Mouse (Mus musculus): ENCODE data around the gene Sumo1. TPM values are rescaled to one million over a fixed set of nuclear protein-coding genes. Genes with fewer than 3 reads are reported as not detected.

Sumo1 gene
- polyA plus RNA-seq, 1 experiment from 2014 or later: 717 TPM

DNA sequence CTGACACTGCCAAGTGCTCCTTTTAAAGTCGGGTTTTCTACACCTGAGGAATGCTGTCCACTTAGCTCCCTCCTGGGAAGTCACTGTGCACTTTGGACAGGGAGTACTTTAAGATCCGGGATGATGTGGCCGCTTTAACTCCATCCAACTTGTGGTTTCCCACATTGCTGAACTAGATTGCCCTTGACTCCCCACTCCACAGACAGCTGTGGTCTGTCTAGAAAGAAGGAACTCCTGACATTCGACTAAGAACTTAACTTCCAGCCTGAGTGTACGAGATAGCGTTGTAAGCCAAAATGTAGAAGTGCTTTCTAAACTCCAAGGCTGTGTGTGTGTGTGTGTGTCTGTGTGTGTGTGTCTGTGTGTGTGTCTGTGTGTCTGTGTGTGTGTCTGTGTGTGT, 120.4 kb downstream of the Sumo1 start:
- 78% methylated on average over 6 of the region's 6 CpGs for WGBS
- Histone ChIP-seq H3K4me3 (ENCODE audit: low read depth, low read length) (no peak overlapping the region), H3K9ac (replicated peaks; ENCODE audit: low read length) (no peak overlapping the region), H3K4me2 (ENCODE audit: low read depth, low read length) (no peak overlapping the region), H3K9me3 (replicated peaks; ENCODE audit: control insufficient read depth, low read length) (no peaks in the 10 kb centered on the region), H3K4me1 (ENCODE audit: control insufficient read depth, insufficient read depth, low read length) (no peaks in the 10 kb centered on the region), H3K36me3 (replicated peaks; ENCODE audit: control insufficient read depth, insufficient read depth, low read depth, low read length) (no peaks in the 10 kb centered on the region), H3K27ac (replicated peaks; ENCODE audit: low read depth, low read length) (no peak overlapping the region), H3K27me3 (ENCODE audit: control insufficient read depth, insufficient read depth, low read length) (no peaks in the 10 kb centered on the region)
- DNase-seq (ENCODE audit: low spot score) (no peak), ATAC-seq (replicated peaks; ENCODE audit: insufficient number of reproducible peaks, low FRiP score, low TSS enrichment, low read depth) (no peak)

DNA sequence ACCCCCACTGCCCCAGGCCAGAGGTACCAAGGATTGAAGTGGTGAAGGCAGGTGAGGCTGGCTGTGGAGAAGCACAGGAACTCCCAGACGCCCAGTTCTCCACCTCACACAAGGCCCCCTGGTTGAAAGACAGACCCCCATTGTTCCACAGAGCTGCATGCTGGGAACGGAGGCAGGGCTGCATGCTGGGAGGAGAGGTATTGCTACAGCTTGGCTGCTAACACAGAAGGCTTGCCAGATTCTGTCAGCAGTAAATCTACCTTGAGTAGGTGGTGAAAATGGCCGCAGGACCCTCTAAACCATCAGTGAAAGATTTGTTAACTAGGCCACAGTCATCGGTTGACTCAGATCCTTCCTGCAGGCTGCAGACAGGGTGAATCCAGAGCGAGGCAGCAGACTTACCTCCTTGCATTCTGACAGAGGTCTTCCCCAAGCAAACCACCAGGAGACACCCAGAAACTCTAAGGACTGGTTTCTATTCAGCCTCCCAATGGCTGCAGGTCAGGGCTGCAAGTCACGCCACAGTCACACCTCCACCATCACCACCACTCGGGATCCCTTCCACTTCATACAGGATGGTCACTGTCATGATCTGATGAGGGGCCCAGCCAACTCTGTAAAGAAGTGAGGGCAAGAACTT, 121.5 kb downstream of the Sumo1 start:
- 60% methylated on average over 7 of the region's 7 CpGs for WGBS
- H3K9me3 ChIP-seq (replicated peaks; ENCODE audit: control insufficient read depth, low read length): no peaks in the 10 kb centered on the region
- ATAC-seq (replicated peaks; ENCODE audit: insufficient number of reproducible peaks, low FRiP score, low TSS enrichment, low read depth) (no peak), DNase-seq (ENCODE audit: low spot score) (no peak)
- H3K4me2 ChIP-seq (ENCODE audit: low read depth, low read length): no peak overlapping the region
- H3K4me1 ChIP-seq (ENCODE audit: control insufficient read depth, insufficient read depth, low read length): no peaks in the 10 kb centered on the region
- no peak overlapping the region for H3K27ac ChIP-seq (replicated peaks; ENCODE audit: low read depth, low read length)
- no peaks in the 10 kb centered on the region for H3K27me3 ChIP-seq (ENCODE audit: control insufficient read depth, insufficient read depth, low read length)
- H3K4me3 ChIP-seq (ENCODE audit: low read depth, low read length): no peak overlapping the region
- H3K9ac ChIP-seq (replicated peaks; ENCODE audit: low read length): no peak overlapping the region
- no peaks in the 10 kb centered on the region for H3K36me3 ChIP-seq (replicated peaks; ENCODE audit: control insufficient read depth, insufficient read depth, low read depth, low read length)

DNA sequence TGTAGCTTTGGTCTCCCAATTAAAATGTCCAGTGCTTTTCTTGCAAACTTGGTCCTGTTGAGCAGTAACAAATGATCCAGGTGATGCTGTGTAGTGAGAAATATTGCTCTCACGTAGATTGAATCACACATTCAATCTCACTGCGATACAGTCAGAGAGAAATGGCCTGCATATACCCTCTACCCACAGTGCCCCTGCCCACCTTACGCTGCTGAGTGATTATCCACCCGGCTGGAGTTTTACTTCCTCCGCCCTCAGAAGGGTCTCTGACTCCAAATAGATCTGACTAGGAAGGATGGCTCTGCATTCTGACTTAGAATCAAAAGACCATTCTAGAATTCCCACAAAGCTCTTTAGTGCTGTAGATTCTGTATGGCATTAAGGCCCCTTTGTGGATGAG, 122.1 kb downstream of the Sumo1 start:
- ATAC-seq (replicated peaks; ENCODE audit: insufficient number of reproducible peaks, low FRiP score, low TSS enrichment, low read depth): no peak
- Histone ChIP-seq H3K4me3 (ENCODE audit: low read depth, low read length) (no peak overlapping the region), H3K9ac (replicated peaks; ENCODE audit: low read length) (no peak overlapping the region), H3K36me3 (replicated peaks; ENCODE audit: control insufficient read depth, insufficient read depth, low read depth, low read length) (no peaks in the 10 kb centered on the region), H3K4me1 (ENCODE audit: control insufficient read depth, insufficient read depth, low read length) (no peaks in the 10 kb centered on the region), H3K27ac (replicated peaks; ENCODE audit: low read depth, low read length) (no peak overlapping the region), H3K27me3 (ENCODE audit: control insufficient read depth, insufficient read depth, low read length) (no peaks in the 10 kb centered on the region), H3K4me2 (ENCODE audit: low read depth, low read length) (no peak overlapping the region), H3K9me3 (replicated peaks; ENCODE audit: control insufficient read depth, low read length) (no peaks in the 10 kb centered on the region)
- WGBS: 83% methylated on average over 5 of the region's 5 CpGs
- no peak for DNase-seq (ENCODE audit: low spot score)

DNA sequence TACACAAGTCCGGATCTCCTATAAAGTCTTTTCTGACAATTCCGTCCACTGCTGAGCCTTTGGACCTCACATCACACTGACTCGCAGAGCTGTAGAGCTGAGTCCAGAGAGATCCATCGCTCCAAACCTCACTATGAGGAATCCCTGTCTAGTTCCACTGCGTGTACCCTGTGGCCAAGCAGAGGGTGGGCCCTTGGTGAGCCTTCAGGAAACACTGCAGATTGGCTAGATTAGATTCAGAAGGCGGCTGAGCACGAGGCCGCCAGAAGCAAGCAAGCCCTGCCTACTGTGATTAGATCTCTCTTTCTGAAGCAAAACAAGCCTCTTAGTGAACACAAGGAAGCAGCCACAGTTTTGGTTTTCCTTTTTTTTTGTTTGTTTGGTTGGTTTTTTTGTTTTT, 126.7 kb downstream of the Sumo1 start:
- Histone ChIP-seq H3K4me1 (ENCODE audit: control insufficient read depth, insufficient read depth, low read length) (no peaks in the 10 kb centered on the region), H3K4me3 (ENCODE audit: low read depth, low read length) (no peak overlapping the region), H3K9me3 (replicated peaks; ENCODE audit: control insufficient read depth, low read length) (no peaks in the 10 kb centered on the region), H3K9ac (replicated peaks; ENCODE audit: low read length) (no peak overlapping the region), H3K27me3 (ENCODE audit: control insufficient read depth, insufficient read depth, low read length) (no peaks in the 10 kb centered on the region), H3K27ac (replicated peaks; ENCODE audit: low read depth, low read length) (no peak overlapping the region), H3K4me2 (ENCODE audit: low read depth, low read length) (no peak overlapping the region), H3K36me3 (replicated peaks; ENCODE audit: control insufficient read depth, insufficient read depth, low read depth, low read length) (no peaks in the 10 kb centered on the region)
- 70% methylated on average over 8 of the region's 8 CpGs for WGBS
- DNase-seq (ENCODE audit: low spot score) (no peak), ATAC-seq (replicated peaks; ENCODE audit: insufficient number of reproducible peaks, low FRiP score, low TSS enrichment, low read depth) (no peak)

DNA sequence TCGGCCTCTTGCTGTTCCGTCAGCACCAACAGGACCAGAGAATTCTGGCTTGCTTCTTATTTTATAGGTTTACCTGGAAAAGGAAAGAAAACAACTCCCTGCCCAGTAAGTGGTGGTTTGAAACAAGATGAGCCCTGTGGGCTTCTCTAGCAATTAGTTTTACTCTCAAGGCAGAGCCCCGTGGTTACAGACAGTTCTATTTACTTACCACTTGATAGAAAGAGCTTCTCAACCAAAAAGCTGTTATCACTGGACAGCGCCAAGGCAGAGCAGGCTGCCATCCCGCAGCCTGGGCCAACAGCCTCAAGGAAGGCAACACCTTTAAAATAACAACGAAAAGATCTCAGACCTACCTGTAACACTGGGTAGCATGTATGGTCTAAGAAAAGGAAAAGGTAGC, 128.4 kb downstream of the Sumo1 start:
- no peak overlapping the region for H3K4me2 ChIP-seq (ENCODE audit: low read depth, low read length)
- no peak overlapping the region for H3K4me3 ChIP-seq (ENCODE audit: low read depth, low read length)
- DNase-seq (ENCODE audit: low spot score) (no peak), ATAC-seq (replicated peaks; ENCODE audit: insufficient number of reproducible peaks, low FRiP score, low TSS enrichment, low read depth) (no peak)
- H3K9ac ChIP-seq (replicated peaks; ENCODE audit: low read length): no peak overlapping the region
- 65% methylated on average over 6 of the region's 6 CpGs for WGBS
- no peaks in the 10 kb centered on the region for H3K36me3 ChIP-seq (replicated peaks; ENCODE audit: control insufficient read depth, insufficient read depth, low read depth, low read length)
- H3K27me3 ChIP-seq (ENCODE audit: control insufficient read depth, insufficient read depth, low read length): no peaks in the 10 kb centered on the region
- no peak overlapping the region for H3K27ac ChIP-seq (replicated peaks; ENCODE audit: low read depth, low read length)
- H3K9me3 ChIP-seq (replicated peaks; ENCODE audit: control insufficient read depth, low read length): no peaks in the 10 kb centered on the region
- no peaks in the 10 kb centered on the region for H3K4me1 ChIP-seq (ENCODE audit: control insufficient read depth, insufficient read depth, low read length)

DNA sequence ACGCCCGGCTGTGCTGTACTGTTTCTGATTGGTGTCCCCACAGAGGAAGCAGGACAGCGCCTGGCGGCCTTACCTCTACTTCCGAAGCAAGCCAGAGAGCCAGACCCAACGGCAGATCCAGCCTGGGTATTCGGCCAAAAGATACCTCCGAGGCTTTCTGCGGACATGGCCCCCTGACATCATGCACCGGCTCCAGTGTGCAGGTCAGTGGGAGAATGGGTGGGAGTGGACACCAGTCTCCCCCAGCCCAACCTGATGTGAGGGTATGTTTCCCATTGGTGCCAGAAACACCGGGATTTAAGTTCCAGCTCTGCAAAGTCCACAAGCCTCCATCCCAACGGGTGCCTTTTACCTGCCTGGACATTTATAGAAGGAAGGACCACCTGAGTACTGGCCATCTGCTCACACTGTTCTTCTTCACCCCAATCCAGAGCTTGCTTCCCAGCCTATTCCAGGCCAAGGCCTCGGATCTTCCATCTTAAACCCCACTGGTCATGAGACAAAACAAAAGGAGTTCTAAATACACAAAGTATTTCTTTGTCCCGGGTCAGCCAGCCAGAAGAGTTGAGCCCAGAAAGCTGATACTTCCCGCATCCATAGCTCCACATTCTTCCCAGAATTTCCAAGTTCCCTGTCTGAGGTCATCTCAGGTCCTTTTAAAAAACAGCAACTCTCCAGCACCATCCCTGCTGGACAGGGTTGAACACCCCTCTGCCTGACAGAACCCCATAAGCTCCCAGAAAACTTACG, 129.2 kb downstream of the Sumo1 start:
- no peak overlapping the region for H3K9ac ChIP-seq (replicated peaks; ENCODE audit: low read length)
- H3K4me1 ChIP-seq (ENCODE audit: control insufficient read depth, insufficient read depth, low read length): no peaks in the 10 kb centered on the region
- no peak overlapping the region for H3K4me2 ChIP-seq (ENCODE audit: low read depth, low read length)
- no peaks in the 10 kb centered on the region for H3K36me3 ChIP-seq (replicated peaks; ENCODE audit: control insufficient read depth, insufficient read depth, low read depth, low read length)
- no peak; the same call in 1 of the 2 replicates for ATAC-seq (replicated peaks; ENCODE audit: insufficient number of reproducible peaks, low FRiP score, low TSS enrichment, low read depth)
- no peak overlapping the region; the same call in 1 of the 2 replicates for H3K27ac ChIP-seq (replicated peaks; ENCODE audit: low read depth, low read length)
- H3K4me3 ChIP-seq (ENCODE audit: low read depth, low read length): no peak overlapping the region
- no peaks in the 10 kb centered on the region for H3K27me3 ChIP-seq (ENCODE audit: control insufficient read depth, insufficient read depth, low read length)
- 82% methylated on average over 16 of the region's 16 CpGs for WGBS
- DNase-seq (ENCODE audit: low spot score): no peak
- no peaks in the 10 kb centered on the region for H3K9me3 ChIP-seq (replicated peaks; ENCODE audit: control insufficient read depth, low read length)

DNA sequence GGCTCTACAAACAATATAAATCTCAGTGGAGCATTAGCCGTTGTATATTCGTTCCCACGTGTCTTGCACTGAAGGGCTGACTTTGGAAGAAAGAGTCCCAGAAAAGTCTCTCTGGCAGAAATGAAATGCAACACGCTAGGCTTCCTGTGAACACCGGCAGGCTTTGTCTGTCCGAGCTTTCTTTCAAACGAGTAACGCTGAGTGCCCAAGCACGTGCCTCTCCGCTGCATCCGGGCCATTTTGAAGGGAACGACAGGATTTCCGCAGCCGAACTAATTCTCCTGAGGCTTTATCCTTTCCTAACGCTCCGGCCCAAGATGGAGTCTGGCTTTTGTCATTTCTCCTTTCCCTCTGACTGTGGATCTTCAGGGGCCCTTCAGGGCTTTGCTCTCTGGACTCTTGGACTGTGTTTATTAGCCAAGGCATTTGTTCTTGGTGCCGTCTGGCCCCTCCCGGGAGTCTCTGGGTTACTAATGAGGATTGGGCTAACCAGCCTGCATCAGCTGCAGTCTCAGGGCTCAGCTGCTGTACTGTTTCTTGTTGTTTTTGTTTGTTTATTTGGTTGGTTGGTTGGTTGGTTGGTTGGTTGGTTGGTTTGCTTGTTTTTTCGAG, 130.0 kb downstream of the Sumo1 start:
- no peak for DNase-seq (ENCODE audit: low spot score)
- WGBS: 82% methylated on average over 19 of the region's 19 CpGs

DNA sequence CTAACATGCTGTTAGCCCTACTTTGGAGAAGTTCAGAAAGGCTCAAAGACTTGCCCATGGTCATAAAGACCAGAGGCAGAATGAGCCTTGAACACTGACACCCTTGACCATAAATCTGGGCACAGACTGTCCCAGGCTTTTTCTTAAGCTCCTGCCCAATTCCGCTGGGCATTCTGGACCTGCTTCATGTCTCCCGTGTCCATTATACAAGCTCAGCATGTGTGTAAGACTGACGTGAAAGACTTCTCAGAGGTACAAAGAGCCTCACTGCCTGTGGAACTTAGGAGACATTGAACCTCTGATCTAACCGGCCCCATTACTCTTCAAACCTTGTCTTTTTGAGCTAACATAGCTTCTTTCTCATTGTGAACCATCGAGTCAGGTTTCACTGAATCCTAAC, 132.3 kb downstream of the Sumo1 start:
- 90% methylated on average over 5 of the region's 5 CpGs for WGBS
- Histone ChIP-seq H3K9me3 (replicated peaks; ENCODE audit: control insufficient read depth, low read length) (no peaks in the 10 kb centered on the region), H3K27ac (replicated peaks; ENCODE audit: low read depth, low read length) (no peak overlapping the region), H3K36me3 (replicated peaks; ENCODE audit: control insufficient read depth, insufficient read depth, low read depth, low read length) (no peaks in the 10 kb centered on the region), H3K4me1 (ENCODE audit: control insufficient read depth, insufficient read depth, low read length) (no peaks in the 10 kb centered on the region), H3K4me3 (ENCODE audit: low read depth, low read length) (no peak overlapping the region), H3K27me3 (ENCODE audit: control insufficient read depth, insufficient read depth, low read length) (no peaks in the 10 kb centered on the region), H3K9ac (replicated peaks; ENCODE audit: low read length) (no peak overlapping the region), H3K4me2 (ENCODE audit: low read depth, low read length) (no peak overlapping the region)
- no peak for DNase-seq (ENCODE audit: low spot score)
- no peak for ATAC-seq (replicated peaks; ENCODE audit: insufficient number of reproducible peaks, low FRiP score, low TSS enrichment, low read depth)

More for the DNA sequence above, 130.0 kb downstream of the Sumo1 start:
- Histone ChIP-seq H3K9ac (replicated peaks; ENCODE audit: low read length) (no peak overlapping the region), H3K27ac (replicated peaks; ENCODE audit: low read depth, low read length) (no peak overlapping the region), H3K36me3 (replicated peaks; ENCODE audit: control insufficient read depth, insufficient read depth, low read depth, low read length) (no peaks in the 10 kb centered on the region), H3K9me3 (replicated peaks; ENCODE audit: control insufficient read depth, low read length) (no peaks in the 10 kb centered on the region), H3K4me1 (ENCODE audit: control insufficient read depth, insufficient read depth, low read length) (no peaks in the 10 kb centered on the region), H3K4me2 (ENCODE audit: low read depth, low read length) (no peak overlapping the region), H3K4me3 (ENCODE audit: low read depth, low read length) (no peak overlapping the region), H3K27me3 (ENCODE audit: control insufficient read depth, insufficient read depth, low read length) (no peaks in the 10 kb centered on the region)
- no peak for ATAC-seq (replicated peaks; ENCODE audit: insufficient number of reproducible peaks, low FRiP score, low TSS enrichment, low read depth)
